ENCODE assay signal across 8 mouse cellular contexts in the genomic region with DNA sequence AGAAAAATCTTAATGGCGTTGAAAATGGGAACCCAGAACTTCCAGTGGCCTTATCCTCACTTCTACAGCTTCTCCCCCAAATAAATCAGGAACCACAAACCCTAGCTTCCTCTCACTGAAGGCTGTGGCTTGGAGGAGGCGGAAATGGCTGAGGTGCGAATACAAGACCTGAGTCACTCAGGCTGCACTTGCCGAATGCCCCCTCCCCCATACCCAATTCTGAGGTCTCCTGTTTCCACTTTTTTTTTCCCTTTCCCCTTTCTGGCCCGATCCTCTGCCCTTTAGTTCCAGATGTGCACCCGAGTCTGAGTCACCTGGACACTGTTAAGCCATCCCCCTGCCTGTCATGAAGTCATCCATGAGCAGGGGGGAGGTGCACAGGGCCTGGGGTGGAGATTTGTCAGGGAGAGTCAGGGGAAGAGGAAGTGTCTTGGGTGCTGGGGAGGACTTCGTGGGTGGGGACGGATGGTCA. TPM values are rescaled to one million over a fixed set of nuclear protein-coding genes. Genes with fewer than 3 reads are reported as not detected.
DNase-seq lines count a peak whose midpoint lies in the region; ATAC-seq and TF ChIP-seq lines count a peak whose summit lies in the region.

A gene (plus strand): TSS at position 437 of the 472 bp plus-strand sequence.

- no peaks in the 10 kb centered on the region for H3K27me3 ChIP-seq in ES-Bruce4 (ENCODE audit: control insufficient read depth, insufficient read depth, low read length, poor library complexity, severe bottlenecking)
- no peaks in the 10 kb centered on the region for H3K27me3 ChIP-seq in liver, embryonic 14.5 days (ENCODE audit: control insufficient read depth, insufficient read depth, low read length)
- peaks cover 15% of the 10 kb centered on the region; the same call in 1 of the 2 replicates for H3K27me3 ChIP-seq in neural tube, embryonic 15.5 days (replicated peaks)

- H3K4me2 ChIP-seq in liver, embryonic 14.5 days (ENCODE audit: low read depth), result peak within 1 kb of the TSS; percentile 75
- peak within 1 kb of the TSS; percentile 87 for H3K4me2 ChIP-seq in neural tube, embryonic 15.5 days

- H3K36me3 ChIP-seq in ES-Bruce4 (ENCODE audit: control insufficient read depth, insufficient read depth, low read length, poor library complexity, severe bottlenecking), result no peaks in the 10 kb centered on the region; the same call in 1 of the 2 replicates
- no peaks in the 10 kb centered on the region for H3K36me3 ChIP-seq in liver, embryonic 14.5 days (replicated peaks; ENCODE audit: control insufficient read depth, insufficient read depth, low read depth)
- H3K36me3 ChIP-seq in neural tube, embryonic 15.5 days, result no peaks in the 10 kb centered on the region

- ATAC-seq in liver, embryonic 14.5 days (ENCODE audit: insufficient read depth), result no peak
- ATAC-seq in neural tube, embryonic 15.5 days (ENCODE audit: low FRiP score), result no peak

- peak; percentile 59 for DNase-seq in 3T3-L1 (ENCODE audit: low read depth, low spot score)
- no peak for DNase-seq in gonadal fat pad, adult 2 months (ENCODE audit: low read depth)
- peak in 1 of 3 experiments; percentile 35 for DNase-seq in liver, embryonic 14.5 days (ENCODE audit: low read depth in 3 of 3, low spot score in 3 of 3)
- no peak for DNase-seq in urinary bladder, adult 18-20 months (ENCODE audit: low spot score in 2 of 2)
- DNase-seq in embryo, embryonic 10.5 days (ENCODE audit: low spot score), result no peak
- DNase-seq in adrenal gland, adult 2 months, result no peak

- TF ChIP-seq EP300 in ES-Bruce4 (IDR thresholded peaks at IDR 0.05; ENCODE audit: insufficient read depth, low read depth, low read length), result no peak
- no peak for TF ChIP-seq EP300 in liver, embryonic 14.5 days (IDR thresholded peaks at IDR 0.05; ENCODE audit: low read depth)

- no peak for TF ChIP-seq POLR2A in ES-Bruce4 (IDR thresholded peaks at IDR 0.05; ENCODE audit: insufficient read depth, low read length)

- peak within 1 kb of the TSS; percentile 71 for H3K27ac ChIP-seq in ES-Bruce4 (ENCODE audit: insufficient read depth, low read length)
- H3K27ac ChIP-seq in liver, embryonic 14.5 days, result no peak within 1 kb of the TSS
- 0 out of 2 replicates have a peak within 1 kb of the TSS, but pooled peaks have one; percentile 20 for H3K27ac ChIP-seq in neural tube, embryonic 15.5 days (replicated peaks)

- H3K9me3 ChIP-seq in ES-Bruce4 (replicated peaks; ENCODE audit: control insufficient read depth, insufficient read depth, low read length, poor library complexity, severe bottlenecking), result no peaks in the 10 kb centered on the region
- H3K9me3 ChIP-seq in liver, embryonic 14.5 days (ENCODE audit: control insufficient read depth, low read length), result no peaks in the 10 kb centered on the region
- no peaks in the 10 kb centered on the region for H3K9me3 ChIP-seq in neural tube, embryonic 15.5 days (replicated peaks)

- 16% methylated on average over 8 of the region's 8 CpGs for WGBS in liver, embryonic 14.5 days (ENCODE audit: insufficient replicate concordance)
- 82% methylated on average over 8 of the region's 8 CpGs for WGBS in neural tube, embryonic 15.5 days

- H3K4me1 ChIP-seq in ES-Bruce4 (ENCODE audit: control insufficient read depth, insufficient read depth, low read length), result peaks cover 1% of the 10 kb centered on the region
- peaks cover 3 to 10% of the 10 kb centered on the region in 2 experiments; a peak in 3 of 4 replicates for H3K4me1 ChIP-seq in liver, embryonic 14.5 days (replicated peaks; ENCODE audit: control insufficient read depth in 2 of 2, insufficient read depth in 2 of 2, low read length in 1 of 2)
- peaks cover 38% of the 10 kb centered on the region for H3K4me1 ChIP-seq in neural tube, embryonic 15.5 days

- peak within 1 kb of the TSS; percentile 87 for H3K9ac ChIP-seq in ES-Bruce4 (ENCODE audit: low read depth, poor library complexity, severe bottlenecking)
- no peak within 1 kb of the TSS; the same call in 1 of the 2 replicates for H3K9ac ChIP-seq in liver, embryonic 14.5 days (replicated peaks)
- H3K9ac ChIP-seq in neural tube, embryonic 15.5 days (replicated peaks), result no peak within 1 kb of the TSS

- TF ChIP-seq CTCF in ES-Bruce4 (IDR thresholded peaks at IDR 0.05; ENCODE audit: low read depth, low read length), result no peak
- no peak for TF ChIP-seq CTCF in liver, embryonic 14.5 days (IDR thresholded peaks at IDR 0.05; ENCODE audit: low read depth)

- H3K4me3 ChIP-seq in ES-Bruce4 (ENCODE audit: low read depth, low read length), result peak within 1 kb of the TSS; percentile 87
- peak within 1 kb of the TSS; percentile 17 to 68; a peak in 2 of 4 replicates for H3K4me3 ChIP-seq in liver, embryonic 14.5 days (ENCODE audit: insufficient read depth in 1 of 2, low read depth in 2 of 2, low read length in 2 of 2)
- peak within 1 kb of the TSS; percentile 61 for H3K4me3 ChIP-seq in neural tube, embryonic 15.5 days (replicated peaks)

RNA-seq across cellular contexts. Expression of the gene that starts here (rescaled TPM):
- 2.0 and 2.4 TPM in 2 replicates for polyA plus RNA-seq in ES-Bruce4 (2011; ENCODE audit: insufficient read depth, insufficient read length, low read depth, missing spikeins)
- polyA plus RNA-seq in gonadal fat pad, adult 2 months (2012; rRNA removed), result 22.4 and 30.5 TPM in 2 replicates
- polyA plus RNA-seq in liver, embryonic 14.5 days (2012; rRNA removed), result 1.2 and 1.6 TPM in 2 replicates
- polyA plus RNA-seq in liver, embryonic 14.5 days (2014; fragmentation: Nextera tagmentation; extraction: Ambion mirVana), result 0.69 TPM in 2 replicates
- polyA plus RNA-seq in neural tube, embryonic 15.5 days (2015; fragmentation: Nextera tagmentation; extraction: Ambion mirVana), result 0.22 and 1.3 TPM in 2 replicates
- total RNA-seq in adrenal gland, adult 2 months (2021), result 1 to 10 TPM; 2.0 to 4.7 TPM
- 5.3 and 7.5 TPM in 2 replicates for polyA plus RNA-seq in adrenal gland, adult 2 months (2012; rRNA removed)
